Mouse (Mus musculus): ENCODE measurements at regions not wholly inside any gene's neighbourhood (a gene's known extent, or its start where the extent isn't known, plus 50 kb on each side); places are given as distances from the start of the nearest gene placed in this dataset.
"Not testable (repeated sequence)": the region's sequence is repeated elsewhere in the genome, so short reads cannot be mapped to it uniquely, and the experiment has no call there.

GRCm38 (mm10) chr1:88752332-88752731 is 50.3 kb upstream of the Arl4c start:
- in situ Hi-C loops (cut with MboI, MseI) = loop anchor here (5.0 kb wide), 1 partner anchor 440 kb away; no protein-coding TSS in a partner anchor

DNA sequence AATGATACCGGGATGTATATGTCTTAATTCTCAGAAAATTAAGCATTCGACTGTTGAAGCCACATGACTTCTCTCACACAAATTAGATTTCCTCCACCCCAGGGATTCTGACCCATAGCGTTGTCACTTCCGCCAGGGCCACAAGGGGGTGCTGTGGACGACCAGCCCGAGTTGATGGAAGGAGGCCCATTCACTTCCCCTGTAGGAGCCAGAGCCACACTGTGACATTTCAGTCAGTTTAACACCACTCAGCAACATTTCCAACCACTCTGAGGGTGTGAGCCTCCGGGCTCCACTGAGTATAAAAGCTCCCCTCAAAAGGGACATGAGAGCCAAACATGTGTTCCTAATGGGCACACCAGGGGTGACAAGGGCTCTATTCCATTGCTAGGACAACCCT is 54.6 kb upstream of the Arl4c start:
- in situ Hi-C loops (cut with MboI, MseI) = no loop called here

DNA sequence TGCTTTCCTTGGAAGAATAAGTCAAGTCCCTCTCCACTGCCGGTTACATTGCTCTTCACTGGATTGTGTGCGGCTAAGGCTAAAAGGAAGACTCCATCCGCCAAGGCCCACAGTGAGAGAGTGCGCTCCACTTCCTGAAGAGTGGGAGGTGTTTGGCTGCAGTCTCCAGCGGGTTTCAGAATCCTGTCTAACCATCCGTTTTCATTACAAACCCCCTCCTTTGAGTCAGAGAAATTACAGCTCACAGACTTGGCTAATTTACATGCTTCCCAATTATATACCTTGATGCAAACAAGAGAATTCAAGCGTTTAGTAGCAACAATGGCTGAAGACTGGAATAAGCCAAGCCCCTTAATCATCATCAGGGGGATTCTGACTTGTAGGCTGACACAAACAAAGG is 55.1 kb upstream of the Arl4c start:
- in situ Hi-C loops (cut with MboI, MseI) = no loop called here

GRCm38 (mm10) chr1:88757746-88758145 is 55.7 kb upstream of the Arl4c start:
- in situ Hi-C loops (cut with MboI, MseI) = no loop called here

DNA sequence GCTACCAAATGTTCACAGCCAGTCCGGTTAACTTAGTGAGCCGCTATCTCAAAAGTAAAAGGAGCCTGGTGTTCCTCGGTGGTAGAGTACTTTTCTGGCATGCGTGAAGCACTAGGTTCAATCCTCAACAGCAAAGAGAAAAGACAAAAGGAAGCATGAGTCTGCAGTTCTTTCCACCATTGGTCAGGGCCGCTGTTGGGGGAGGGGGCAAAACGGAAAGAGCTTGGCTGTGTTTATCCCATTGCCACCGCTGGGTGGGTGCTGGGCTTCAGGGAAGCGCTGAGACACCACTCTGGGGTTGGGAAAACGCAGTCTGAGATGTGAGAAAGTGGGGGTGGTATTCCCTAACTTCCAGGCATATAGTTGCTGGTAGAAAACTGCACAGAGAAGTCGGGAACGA is 58.6 kb upstream of the Arl4c start:
- in situ Hi-C loops (cut with MboI, MseI) = no loop called here

DNA sequence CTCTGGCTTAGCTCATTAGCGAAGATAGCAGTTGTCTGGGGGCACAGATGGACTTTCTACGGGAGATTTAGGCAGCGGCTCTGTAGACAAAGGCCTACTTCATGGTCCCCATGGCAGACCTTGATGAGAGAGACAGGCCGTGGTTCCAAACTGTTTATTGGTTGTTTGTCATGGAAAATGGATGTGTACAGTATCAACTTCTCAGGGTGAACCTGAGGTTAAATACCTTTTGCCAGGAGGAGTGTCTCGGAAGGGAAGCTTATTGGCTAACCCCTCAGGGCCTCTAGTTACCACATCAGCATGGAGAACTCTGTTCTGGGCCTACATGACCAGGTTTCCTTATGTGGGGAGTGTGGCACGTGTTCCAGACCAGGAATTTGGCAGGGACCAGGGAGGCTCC is 59.1 kb upstream of the Arl4c start:
- in situ Hi-C loops (cut with MboI, MseI) = no loop called here

- in situ Hi-C loops (cut with MboI, MseI) = no loop called here
These were observed 61.8 kb upstream of the Arl4c start for GRCm38 (mm10) chr1:88763725-88764364.

- in situ Hi-C loops (cut with MboI, MseI) = no loop called here
These were observed 62.5 kb upstream of the Arl4c start for GRCm38 (mm10) chr1:88764478-88764877.

- in situ Hi-C loops (cut with MboI, MseI) = no loop called here
These were observed 75.0 kb upstream of the Arl4c start for GRCm38 (mm10) chr1:88777009-88777408.

GRCm38 (mm10) chr1:88780262-88780661 is 78.2 kb upstream of the Arl4c start:
- in situ Hi-C loops (cut with MboI, MseI) = no loop called here

- in situ Hi-C loops (cut with MboI, MseI) = no loop called here
These were observed 81.1 kb upstream of the Arl4c start for GRCm38 (mm10) chr1:88783083-88783482.

DNA sequence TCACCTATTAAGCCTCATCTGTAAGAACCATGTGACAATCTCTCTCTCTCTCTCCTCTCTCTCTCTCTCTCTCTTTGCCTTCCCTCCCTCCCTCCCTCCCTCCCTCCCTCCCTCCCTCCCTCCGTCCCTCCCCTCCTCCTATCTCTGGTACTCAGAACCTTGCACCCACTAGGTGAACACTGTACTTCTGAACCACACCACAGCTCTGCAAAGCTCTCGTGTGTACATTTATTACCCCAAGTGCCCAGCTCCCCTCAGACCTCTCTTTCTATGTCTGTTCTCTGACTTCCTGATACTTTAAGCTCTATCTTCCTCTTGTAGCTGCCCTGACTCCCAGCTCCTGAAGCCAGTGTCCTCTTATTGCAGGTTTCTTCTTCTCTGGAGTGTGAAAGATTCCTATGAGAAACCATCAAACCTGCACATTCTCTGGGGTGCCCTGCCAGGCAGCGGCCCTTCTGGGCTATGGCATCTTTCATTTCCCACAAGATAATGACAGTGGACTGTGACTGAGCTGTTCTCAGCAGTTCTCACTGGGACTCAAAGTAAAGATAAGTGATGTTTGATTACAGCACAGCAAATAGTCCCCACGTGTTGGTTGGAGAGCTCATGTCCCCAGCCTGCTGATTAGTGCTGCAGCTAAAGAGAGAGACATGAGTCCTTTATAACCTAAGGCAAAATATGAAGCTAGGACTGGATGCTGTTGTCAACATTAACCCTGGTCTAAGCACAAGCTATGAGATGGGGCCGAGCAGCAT is 83.0 kb upstream of the Arl4c start:
- in situ Hi-C loops (cut with MboI, MseI) = no loop called here

- in situ Hi-C loops (cut with MboI, MseI) = no loop called here
These were observed 84.0 kb upstream of the Arl4c start for GRCm38 (mm10) chr1:88786066-88786465.

DNA sequence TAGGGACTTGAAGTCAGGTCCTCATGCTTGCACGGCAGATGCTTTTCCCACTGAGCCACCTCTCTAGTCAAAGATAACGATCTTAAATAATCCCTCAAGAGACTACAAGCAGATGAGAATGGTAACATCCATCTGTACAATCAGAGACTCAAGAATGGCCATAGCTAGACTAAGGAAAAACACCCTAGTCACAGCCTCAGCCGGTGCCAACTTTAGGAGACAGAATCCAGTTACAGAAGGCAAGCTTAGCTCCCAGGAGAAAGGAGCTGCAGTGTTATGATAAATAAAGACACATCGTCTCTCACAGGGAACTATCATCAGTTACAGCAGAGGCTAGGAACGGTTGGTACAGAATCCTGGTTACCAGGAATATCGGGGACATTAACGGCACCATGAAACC is 88.7 kb upstream of the Arl4c start:
- in situ Hi-C loops (cut with MboI, MseI) = no loop called here

DNA sequence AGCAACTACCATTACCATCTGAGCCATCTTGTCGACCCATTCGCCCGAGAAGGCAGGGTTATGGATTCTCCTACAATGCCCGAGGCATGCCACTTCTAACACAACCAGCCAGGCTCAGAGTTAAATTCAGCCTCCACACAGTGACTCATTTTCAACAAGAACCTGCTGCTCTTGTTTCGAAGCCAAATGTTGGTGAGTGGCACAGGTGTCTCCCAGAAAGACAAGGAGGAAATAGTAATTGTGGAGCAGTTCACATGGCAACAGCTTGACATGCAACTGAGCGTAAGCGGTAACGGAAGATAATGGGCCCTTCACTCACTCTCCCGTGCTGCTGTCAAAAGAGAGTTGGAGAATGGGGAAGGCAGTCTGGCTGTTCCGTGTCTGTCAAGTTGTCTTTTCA is 92.9 kb upstream of the Arl4c start:
- in situ Hi-C loops (cut with MboI, MseI) = no loop called here

GRCm38 (mm10) chr1:88798473-88798872 is 96.5 kb upstream of the Arl4c start:
- in situ Hi-C loops (cut with MboI, MseI) = no loop called here

GRCm38 (mm10) chr1:88798874-88799273 is 96.9 kb upstream of the Arl4c start:
- in situ Hi-C loops (cut with MboI, MseI) = no loop called here

DNA sequence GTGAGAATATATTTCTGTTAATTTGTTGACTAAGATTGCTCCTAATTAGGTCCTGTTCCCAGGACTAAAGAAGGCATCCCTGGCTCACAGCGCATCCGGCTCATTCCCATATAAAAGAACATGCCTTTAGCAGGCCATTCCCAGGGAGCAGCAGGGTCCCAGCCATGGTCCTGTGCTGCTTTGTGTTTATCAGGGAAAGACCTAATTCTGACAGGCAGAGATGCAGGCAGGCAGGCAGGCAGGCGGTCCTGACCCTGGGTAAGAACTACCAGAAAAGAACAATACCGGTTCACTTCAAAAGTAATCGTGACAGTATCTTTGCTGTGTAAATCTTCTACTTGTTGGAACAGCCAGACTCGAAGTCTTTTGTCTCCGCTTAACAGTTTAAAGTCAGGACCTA is 97.3 kb upstream of the Arl4c start:
- in situ Hi-C loops (cut with MboI, MseI) = no loop called here

GRCm38 (mm10) chr1:88799789-88800188 is 97.8 kb upstream of the Arl4c start:
- in situ Hi-C loops (cut with MboI, MseI) = no loop called here

DNA sequence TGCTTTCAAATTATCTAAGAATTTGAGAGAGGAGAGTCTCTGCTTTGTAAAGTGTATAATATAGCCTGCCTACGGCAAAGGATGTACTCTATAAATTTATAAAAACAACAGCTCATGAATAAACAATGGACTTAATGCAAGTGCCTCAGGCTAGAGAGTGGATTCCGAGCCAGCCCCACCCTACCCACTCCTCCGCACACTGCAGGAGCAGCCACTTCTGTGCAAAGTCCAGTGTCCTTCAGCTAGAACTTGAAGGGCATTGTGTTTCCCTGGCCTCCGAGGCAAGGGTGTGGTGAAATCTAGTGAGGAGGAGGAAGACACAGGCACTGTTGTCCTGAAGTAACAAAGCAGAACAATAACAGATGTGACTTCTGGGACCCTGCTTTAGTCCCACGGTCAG is 98.4 kb upstream of the Arl4c start:
- in situ Hi-C loops (cut with MboI, MseI) = no loop called here

- in situ Hi-C loops (cut with MboI, MseI) = not testable (repeated sequence)
These were observed 99.1 kb upstream of the Arl4c start for GRCm38 (mm10) chr1:88801151-88801550.

DNA sequence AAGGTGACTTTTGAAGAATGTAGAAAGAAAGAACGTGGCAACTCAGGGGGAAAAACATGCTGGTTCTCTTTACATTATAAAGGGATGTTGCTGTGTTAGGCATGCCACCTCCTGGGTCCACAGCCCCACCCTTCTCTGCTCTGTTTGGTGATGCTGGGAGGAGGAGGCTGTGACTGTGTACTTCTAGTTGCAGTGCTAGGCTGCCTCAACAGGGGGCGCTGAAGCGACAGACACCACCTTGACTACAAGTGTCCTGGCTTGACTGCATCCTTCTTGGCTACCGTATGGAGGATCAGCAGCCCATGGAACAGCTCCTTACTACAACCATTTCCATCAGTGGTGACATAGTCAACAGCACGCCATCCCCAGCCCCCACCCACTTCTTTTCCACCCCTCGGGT is 104.9 kb upstream of the Arl4c start:
- in situ Hi-C loops (cut with MboI, MseI) = no loop called here

DNA sequence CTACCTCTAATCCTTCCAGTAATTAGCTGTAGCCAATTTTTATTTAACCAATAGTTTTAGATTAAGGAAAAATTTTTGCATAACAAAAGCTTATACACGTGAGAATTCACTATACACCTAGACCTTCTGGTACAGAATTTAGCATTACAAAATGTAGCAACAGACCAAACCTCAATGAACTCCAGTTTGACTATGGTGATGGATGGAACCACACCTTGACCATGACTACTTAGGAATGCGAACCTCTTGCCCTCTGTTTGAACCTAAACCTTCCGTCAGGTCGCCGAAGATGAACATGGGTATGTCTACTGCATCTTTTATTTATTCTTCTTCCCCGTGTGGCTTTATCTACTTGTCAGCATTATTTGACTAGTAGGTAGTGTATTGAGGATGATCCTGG is 105.9 kb upstream of the Arl4c start:
- in situ Hi-C loops (cut with MboI, MseI) = no loop called here

DNA sequence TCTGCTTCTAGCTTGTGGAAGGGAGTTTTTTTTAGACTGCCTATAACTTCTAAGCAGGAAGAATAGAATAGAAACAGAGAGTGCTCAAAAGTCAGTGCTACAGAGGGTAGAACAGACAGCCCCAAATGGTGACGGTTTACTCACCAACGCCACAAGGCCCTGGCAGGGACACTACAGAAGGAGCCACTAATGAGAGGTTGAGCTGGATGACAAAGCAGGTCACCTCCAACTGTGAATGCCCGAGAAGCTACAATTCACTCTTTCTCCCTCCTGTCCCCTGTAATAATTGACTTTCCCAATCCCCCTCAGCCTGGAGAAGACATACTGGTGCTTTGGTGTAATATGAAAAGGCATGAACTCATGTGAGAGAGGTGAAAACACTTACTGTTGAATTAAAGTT is 106.5 kb upstream of the Arl4c start:
- in situ Hi-C loops (cut with MboI, MseI) = no loop called here

Measured in T-helper 2 cell (primary cell).